ENCODE assay signal across 8 mouse cellular contexts in genomic region chr1:134060849-134061569, GRCm38 (mm10). TPM values are rescaled to one million over a fixed set of nuclear protein-coding genes. Genes with fewer than 3 reads are reported as not detected.
DNase-seq lines count a peak whose midpoint lies in the region; ATAC-seq and TF ChIP-seq lines count a peak whose summit lies in the region.

No protein-coding gene starts in this region.

- no peaks in the 10 kb centered on the region for H3K36me3 ChIP-seq in CH12.LX (replicated peaks in 1 of 2; ENCODE audit: control insufficient read depth in 1 of 2, insufficient read depth in 1 of 2, low read length in 1 of 2)
- H3K36me3 ChIP-seq in forebrain, embryonic 12.5 days (replicated peaks): no peaks in the 10 kb centered on the region
- H3K36me3 ChIP-seq in heart, postnatal 0 days (replicated peaks; ENCODE audit: control insufficient read depth, insufficient read depth, low read length): no peaks in the 10 kb centered on the region
- no peaks in the 10 kb centered on the region for H3K36me3 ChIP-seq in liver, embryonic 16.5 days (ENCODE audit: control insufficient read depth, insufficient read depth)
- H3K36me3 ChIP-seq in neural tube, embryonic 12.5 days: no peaks in the 10 kb centered on the region
- H3K36me3 ChIP-seq in stomach, postnatal 0 days (ENCODE audit: control insufficient read depth, insufficient read depth, low read length): no peaks in the 10 kb centered on the region

- in situ Hi-C loops in CH12.LX (cut with MboI; ENCODE audit: low pct_ligation_motif_present, low pct_unique_long_range_greater_than_20kb, low sequenced_read_pairs): no loop called here

- TF ChIP-seq RAD21 in CH12.LX (IDR thresholded peaks at IDR 0.05; ENCODE audit: low read depth, low read length): peak; percentile 6

- no peaks in the 10 kb centered on the region for H3K79me2 ChIP-seq in CH12.LX (replicated peaks; ENCODE audit: control insufficient read depth, extremely low read depth, insufficient read depth, poor library complexity, severe bottlenecking)

- H3K4me2 ChIP-seq in CH12.LX (ENCODE audit: insufficient read depth, low read depth, poor library complexity, severe bottlenecking): peak overlapping the region; percentile 71
- H3K4me2 ChIP-seq in forebrain, embryonic 12.5 days: peak overlapping the region; percentile 65
- H3K4me2 ChIP-seq in heart, postnatal 0 days (ENCODE audit: low read depth, low read length): peak overlapping the region; percentile 68
- H3K4me2 ChIP-seq in liver, embryonic 16.5 days (ENCODE audit: low read depth, low read length): peak overlapping the region; percentile 96
- H3K4me2 ChIP-seq in neural tube, embryonic 12.5 days (replicated peaks): peak overlapping the region; percentile 70
- H3K4me2 ChIP-seq in stomach, postnatal 0 days (replicated peaks; ENCODE audit: low read depth): peak overlapping the region; percentile 65

- dilution Hi-C loops in CH12.LX (cut with MboI; ENCODE audit: extremely low pct_ligation_motif_present, extremely low pct_unique_long_range_greater_than_20kb, low sequenced_read_pairs): no loop called here

- ATAC-seq in forebrain, embryonic 12.5 days (ENCODE audit: low FRiP score): peak; percentile 81
- ATAC-seq in heart, postnatal 0 days (ENCODE audit: insufficient read depth, low read depth): peak; percentile 90
- ATAC-seq in liver, embryonic 16.5 days (ENCODE audit: low read depth): peak; percentile 94
- ATAC-seq in neural tube, embryonic 12.5 days (ENCODE audit: low FRiP score, low read depth): peak; percentile 67
- peak; percentile 89 for ATAC-seq in stomach, postnatal 0 days (ENCODE audit: low FRiP score, low TSS enrichment)

- no peak; the same call in 1 of the 2 replicates for TF ChIP-seq EP300 in CH12.LX (IDR thresholded peaks at IDR 0.05; ENCODE audit: low read length)
- TF ChIP-seq EP300 in heart, postnatal 0 days (IDR thresholded peaks at IDR 0.05; ENCODE audit: low read depth): 0 out of 2 replicates have a peak, but pooled peaks have one; percentile 4
- peak; percentile 80 for TF ChIP-seq EP300 in stomach, postnatal 0 days (optimal IDR thresholded peaks at IDR 0.05)

- H3K9me3 ChIP-seq in CH12.LX (replicated peaks; ENCODE audit: low read length): no peaks in the 10 kb centered on the region
- no peaks in the 10 kb centered on the region for H3K9me3 ChIP-seq in forebrain, embryonic 12.5 days
- H3K9me3 ChIP-seq in heart, postnatal 0 days (replicated peaks; ENCODE audit: control insufficient read depth, low read length): no peaks in the 10 kb centered on the region
- no peaks in the 10 kb centered on the region for H3K9me3 ChIP-seq in liver, embryonic 16.5 days (replicated peaks; ENCODE audit: control insufficient read depth, low read length)
- no peaks in the 10 kb centered on the region for H3K9me3 ChIP-seq in neural tube, embryonic 12.5 days
- no peaks in the 10 kb centered on the region for H3K9me3 ChIP-seq in stomach, postnatal 0 days (ENCODE audit: control insufficient read depth, low read length)

- peak overlapping the region in 2 of 3 experiments; percentile 16 to 45 for H3K4me3 ChIP-seq in CH12.LX (replicated peaks in 1 of 3; ENCODE audit: low read depth in 2 of 3, low read length in 2 of 3, poor library complexity in 1 of 3)
- H3K4me3 ChIP-seq in forebrain, embryonic 12.5 days (replicated peaks): peak overlapping the region; percentile 31
- H3K4me3 ChIP-seq in heart, postnatal 0 days (ENCODE audit: low read depth, low read length): peak overlapping the region; percentile 39
- peak overlapping the region; percentile 63 for H3K4me3 ChIP-seq in liver, embryonic 16.5 days (ENCODE audit: low read depth, low read length)
- peak overlapping the region; percentile 28 for H3K4me3 ChIP-seq in neural tube, embryonic 12.5 days
- H3K4me3 ChIP-seq in stomach, postnatal 0 days (ENCODE audit: low read depth, low read length): peak overlapping the region; percentile 32

- H3K27me3 ChIP-seq in CH12.LX (replicated peaks): peaks cover 21% of the 10 kb centered on the region
- no peaks in the 10 kb centered on the region for H3K27me3 ChIP-seq in forebrain, embryonic 12.5 days
- no peaks in the 10 kb centered on the region for H3K27me3 ChIP-seq in heart, postnatal 0 days (ENCODE audit: control insufficient read depth, insufficient read depth, low read length)
- peaks cover 40% of the 10 kb centered on the region for H3K27me3 ChIP-seq in liver, embryonic 16.5 days (ENCODE audit: control insufficient read depth, insufficient read depth, low read depth, low read length)
- H3K27me3 ChIP-seq in neural tube, embryonic 12.5 days (replicated peaks): no peaks in the 10 kb centered on the region
- no peaks in the 10 kb centered on the region for H3K27me3 ChIP-seq in stomach, postnatal 0 days (ENCODE audit: control insufficient read depth, insufficient read depth, low read length)

- TF ChIP-seq POLR2A in CH12.LX (IDR thresholded peaks at IDR 0.05; ENCODE audit: low read depth, low read length): peak; percentile 61

- H3K27ac ChIP-seq in CH12.LX (ENCODE audit: insufficient read depth, low read depth): peak overlapping the region; percentile 72
- peak overlapping the region; percentile 97 for H3K27ac ChIP-seq in forebrain, embryonic 12.5 days
- H3K27ac ChIP-seq in heart, postnatal 0 days (ENCODE audit: low read depth): peak overlapping the region; percentile 97
- peak overlapping the region; percentile 99 for H3K27ac ChIP-seq in liver, embryonic 16.5 days (ENCODE audit: low read length)
- H3K27ac ChIP-seq in neural tube, embryonic 12.5 days: peak overlapping the region; percentile 95
- H3K27ac ChIP-seq in stomach, postnatal 0 days (replicated peaks): peak overlapping the region; percentile 99

- peak in 1 of 2 experiments; percentile 40; a peak in 1 of 4 replicates for TF ChIP-seq CTCF in CH12.LX (conservative IDR thresholded peaks at IDR 0.05 in 1 of 2, IDR thresholded peaks at IDR 0.05 in 1 of 2; ENCODE audit: low read depth in 2 of 2, low read length in 2 of 2)
- no peak for TF ChIP-seq CTCF in heart, postnatal 0 days (IDR thresholded peaks at IDR 0.05; ENCODE audit: low read depth)
- peak; percentile 62 for TF ChIP-seq CTCF in stomach, postnatal 0 days (IDR thresholded peaks at IDR 0.05; ENCODE audit: low read depth)

- DNase-seq in CH12.LX (ENCODE audit: extremely low read depth): peak; percentile 91
- DNase-seq in c-Kit-positive CD71-positive TER-119-negative erythroid progenitor cells, embryonic 14.5 days (ENCODE audit: low read depth): peak; percentile 86
- peak; percentile 96 for DNase-seq in heart, postnatal 0 days (ENCODE audit: low spot score)
- peak; percentile 88 to 93 for DNase-seq in kidney, postnatal 36 days
- peak; percentile 94 for DNase-seq in stomach, postnatal 0 days (ENCODE audit: low spot score)

- H3K4me1 ChIP-seq in CH12.LX (ENCODE audit: control insufficient read depth in 1 of 2, insufficient read depth in 2 of 2): peaks cover 27 to 64% of the 10 kb centered on the region in 2 experiments
- peaks cover 73% of the 10 kb centered on the region for H3K4me1 ChIP-seq in forebrain, embryonic 12.5 days
- peaks cover 55% of the 10 kb centered on the region for H3K4me1 ChIP-seq in heart, postnatal 0 days (ENCODE audit: control insufficient read depth, insufficient read depth)
- H3K4me1 ChIP-seq in liver, embryonic 16.5 days (ENCODE audit: control insufficient read depth, low read depth, low read length): peaks cover 69% of the 10 kb centered on the region
- peaks cover 68% of the 10 kb centered on the region for H3K4me1 ChIP-seq in neural tube, embryonic 12.5 days
- H3K4me1 ChIP-seq in stomach, postnatal 0 days (replicated peaks; ENCODE audit: control insufficient read depth, insufficient read depth): peaks cover 33% of the 10 kb centered on the region

- under 1% methylated on average over 31 of the region's 31 CpGs for WGBS in forebrain, embryonic 12.5 days
- whole genome bisulfite sequencing in heart, postnatal 0 days: 4% methylated on average over 30 of the region's 31 CpGs
- WGBS in liver, embryonic 16.5 days (ENCODE audit: insufficient replicate concordance): 6% methylated on average over 31 of the region's 31 CpGs
- WGBS in neural tube, embryonic 12.5 days: 1% methylated on average over 31 of the region's 31 CpGs
- 1% methylated on average over 31 of the region's 31 CpGs for WGBS in stomach, postnatal 0 days

- peak overlapping the region; percentile 23 for H3K9ac ChIP-seq in CH12.LX (ENCODE audit: insufficient read depth, low read depth)
- peak overlapping the region; percentile 48 for H3K9ac ChIP-seq in forebrain, embryonic 12.5 days
- peak overlapping the region; percentile 49 for H3K9ac ChIP-seq in heart, postnatal 0 days (replicated peaks; ENCODE audit: low read depth, low read length)
- H3K9ac ChIP-seq in liver, embryonic 16.5 days (ENCODE audit: low read depth, low read length): peak overlapping the region; percentile 86
- peak overlapping the region; percentile 54 for H3K9ac ChIP-seq in neural tube, embryonic 12.5 days
- peak overlapping the region; percentile 69 for H3K9ac ChIP-seq in stomach, postnatal 0 days (ENCODE audit: low read length)

RNA-seq across cellular contexts. Expression of gene Btg2, which starts 17.9 kb away (rescaled TPM):
- total RNA-seq in CH12.LX (2012; rRNA removed): 11.6 and 14.4 TPM in 2 replicates
- total RNA-seq in CH12.LX (2014; rRNA removed): 14.8 and 19.7 TPM in 2 replicates
- polyA plus RNA-seq in CH12.LX (2012; ENCODE audit: insufficient read length, low read depth): 6.9 and 7.2 TPM in 2 replicates
- 128 and 135 TPM in 2 replicates for polyA plus RNA-seq in forebrain, embryonic 12.5 days (2016; fragmentation: Nextera tagmentation; extraction: Ambion mirVana)
- total RNA-seq in heart, postnatal 0 days (2014; rRNA removed; ENCODE audit: low replicate concordance): 46.8 and 52.9 TPM in 2 replicates
- 27.4 and 33.7 TPM in 2 replicates for polyA plus RNA-seq in heart, postnatal 0 days (2015; fragmentation: Nextera tagmentation; extraction: Ambion mirVana)
- polyA plus RNA-seq in liver, embryonic 16.5 days (2015; fragmentation: Nextera tagmentation; extraction: Ambion mirVana): 107 and 109 TPM in 2 replicates
- 114 and 120 TPM in 2 replicates for polyA plus RNA-seq in neural tube, embryonic 12.5 days (2016; fragmentation: Nextera tagmentation; extraction: Ambion mirVana)
- 85.9 and 96.8 TPM in 2 replicates for polyA plus RNA-seq in stomach, postnatal 0 days (2015; fragmentation: Nextera tagmentation; extraction: Ambion mirVana)

RNA-seq across cellular contexts. Expression of gene Fmod, which starts 24.0 kb away (rescaled TPM):
- total RNA-seq in CH12.LX (2012; rRNA removed) (not detected in 2 replicates), CH12.LX (2014; rRNA removed) (not detected in 2 replicates)
- polyA plus RNA-seq in CH12.LX (2012; ENCODE audit: insufficient read length, low read depth): not detected in 2 replicates
- polyA plus RNA-seq in forebrain, embryonic 12.5 days (2016; fragmentation: Nextera tagmentation; extraction: Ambion mirVana): 2.2 and 3.3 TPM in 2 replicates
- 11.2 and 12.5 TPM in 2 replicates for total RNA-seq in heart, postnatal 0 days (2014; rRNA removed; ENCODE audit: low replicate concordance)
- polyA plus RNA-seq in heart, postnatal 0 days (2015; fragmentation: Nextera tagmentation; extraction: Ambion mirVana): 7.7 and 8.9 TPM in 2 replicates
- 2.2 and 3.3 TPM in 2 replicates for polyA plus RNA-seq in liver, embryonic 16.5 days (2015; fragmentation: Nextera tagmentation; extraction: Ambion mirVana)
- polyA plus RNA-seq in neural tube, embryonic 12.5 days (2016; fragmentation: Nextera tagmentation; extraction: Ambion mirVana): 16.8 and 20.5 TPM in 2 replicates
- polyA plus RNA-seq in stomach, postnatal 0 days (2015; fragmentation: Nextera tagmentation; extraction: Ambion mirVana): 7.9 and 9.0 TPM in 2 replicates

RNA-seq across cellular contexts. Expression of gene Chit1, which starts 50.0 kb away (rescaled TPM):
- total RNA-seq in CH12.LX (2012; rRNA removed): 0.25 and 0.71 TPM in 2 replicates
- total RNA-seq in CH12.LX (2014; rRNA removed): 0.28 and 0.47 TPM in 2 replicates
- 0.18 and 0.36 TPM in 2 replicates for polyA plus RNA-seq in CH12.LX (2012; ENCODE audit: insufficient read length, low read depth)
- polyA plus RNA-seq in forebrain, embryonic 12.5 days (2016; fragmentation: Nextera tagmentation; extraction: Ambion mirVana): not detected in 2 replicates
- total RNA-seq in heart, postnatal 0 days (2014; rRNA removed; ENCODE audit: low replicate concordance): 0.76 and 1.5 TPM in 2 replicates
- polyA plus RNA-seq in heart, postnatal 0 days (2015; fragmentation: Nextera tagmentation; extraction: Ambion mirVana): 0.19 and 0.30 TPM in 2 replicates
- polyA plus RNA-seq in liver, embryonic 16.5 days (2015; fragmentation: Nextera tagmentation; extraction: Ambion mirVana): 0.19 and 0.20 TPM in 2 replicates
- polyA plus RNA-seq in neural tube, embryonic 12.5 days (2016; fragmentation: Nextera tagmentation; extraction: Ambion mirVana): 0.15 and 0.38 TPM in 2 replicates
- polyA plus RNA-seq in stomach, postnatal 0 days (2015; fragmentation: Nextera tagmentation; extraction: Ambion mirVana): 38.5 and 45.1 TPM in 2 replicates

Comparison
In these comparisons a context has a peak if more than half of its experiments do, and no peak if none do; other contexts are left out.
1. Peak in every context shown above with its lines: DNase-seq, ATAC-seq, H3K4me3 ChIP-seq and H3K27ac ChIP-seq.
2. H3K9ac ChIP-seq: peak in every context shown above with its lines; median percentile 86 in liver, embryonic 16.5 days; 69 in stomach, postnatal 0 days; 54 in neural tube, embryonic 12.5 days; 49 in heart, postnatal 0 days; 48 in forebrain, embryonic 12.5 days; 23 in CH12.LX.
3. RNA of gene Chit1, which starts 50.0 kb away (polyA plus RNA-seq): 38.5 to 45.1 TPM in stomach, postnatal 0 days; 0.18 to 0.36 TPM in CH12.LX, 0.19 to 0.30 TPM in heart, postnatal 0 days, 0.19 to 0.20 TPM in liver, embryonic 16.5 days, 0.15 to 0.38 TPM in neural tube, embryonic 12.5 days and not detected in forebrain, embryonic 12.5 days; every median in the first group is over 10 times any median in the second.